In genomic region chr16:76577206-76577605, GRCm38 (mm10) we compare ENCODE assay signal across 19 mouse cellular contexts.
DNase-seq lines count a peak whose midpoint lies in the region; ATAC-seq and TF ChIP-seq lines count a peak whose summit lies in the region.
"Had no signal": no experiment of that assay in that cellular context is flagged by ENCODE, and none has a peak within 500 bp of the region (broad histone marks: within the 10 kb centered on the region; RNA-seq: fewer than 3 reads in every experiment).

No protein-coding gene starts in this region.

- H3K4me1 ChIP-seq in liver, postnatal 0 days (ENCODE audit: insufficient read depth): no peaks in the 10 kb centered on the region
- no peaks in the 10 kb centered on the region for H3K4me1 ChIP-seq in liver, embryonic 11.5 days (replicated peaks; ENCODE audit: control insufficient read depth, insufficient read depth, low read length)
- no peaks in the 10 kb centered on the region for H3K4me1 ChIP-seq in forebrain, embryonic 12.5 days
- H3K4me1 ChIP-seq: embryonic facial prominence, embryonic 13.5 days; embryonic facial prominence, embryonic 15.5 days had no signal

- no peak overlapping the region for H3K27ac ChIP-seq in liver, postnatal 0 days (ENCODE audit: low read depth)
- H3K27ac ChIP-seq in liver, embryonic 11.5 days (ENCODE audit: low read depth, low read length): no peak overlapping the region
- no peak overlapping the region for H3K27ac ChIP-seq in forebrain, embryonic 12.5 days
- H3K27ac ChIP-seq: embryonic facial prominence, embryonic 13.5 days; embryonic facial prominence, embryonic 15.5 days had no signal

- 64% methylated on average over 2 of the region's 2 CpGs for WGBS in liver, postnatal 0 days (ENCODE audit: insufficient replicate concordance)
- 88% methylated on average over 2 of the region's 2 CpGs for WGBS in liver, embryonic 11.5 days
- WGBS in forebrain, embryonic 12.5 days: 92% methylated on average over 2 of the region's 2 CpGs

- H3K9me3 ChIP-seq in liver, postnatal 0 days (ENCODE audit: low read length): no peaks in the 10 kb centered on the region
- H3K9me3 ChIP-seq in liver, embryonic 11.5 days (ENCODE audit: control insufficient read depth, low read length): no peaks in the 10 kb centered on the region
- no peaks in the 10 kb centered on the region for H3K9me3 ChIP-seq in forebrain, embryonic 12.5 days
- H3K9me3 ChIP-seq: embryonic facial prominence, embryonic 13.5 days; embryonic facial prominence, embryonic 15.5 days had no signal

- no peak for DNase-seq in liver, postnatal 0 days
- DNase-seq in liver, embryonic 11.5 days (ENCODE audit: low spot score): no peak
- peak; percentile 79 for DNase-seq in fat pad, adult 2 months (ENCODE audit: extremely low read depth, low read depth, low spot score)
- DNase-seq in cerebellum, adult 11-12 months: no peak
- DNase-seq: adrenal gland, adult 8-10 months; adrenal gland, postnatal 14 days; adrenal gland, postnatal 36 days; cerebellum, adult 18-20 months; cerebellum, adult 8-10 months; cerebellum, adult 9-11 months; cerebellum, postnatal 14 days; cerebellum, postnatal 36 days; embryo, embryonic 11 days had no signal

- H3K27me3 ChIP-seq in liver, postnatal 0 days (ENCODE audit: insufficient read depth, low read length): no peaks in the 10 kb centered on the region
- H3K27me3 ChIP-seq in liver, embryonic 11.5 days (replicated peaks; ENCODE audit: control insufficient read depth, insufficient read depth, low read length): no peaks in the 10 kb centered on the region
- H3K27me3 ChIP-seq in forebrain, embryonic 12.5 days: no peaks in the 10 kb centered on the region
- H3K27me3 ChIP-seq: embryonic facial prominence, embryonic 13.5 days; embryonic facial prominence, embryonic 15.5 days had no signal

- no peak overlapping the region for H3K4me3 ChIP-seq in liver, postnatal 0 days (ENCODE audit: low read depth, low read length)
- no peak overlapping the region for H3K4me3 ChIP-seq in liver, embryonic 11.5 days (ENCODE audit: low read depth, low read length)
- no peak overlapping the region for H3K4me3 ChIP-seq in forebrain, embryonic 12.5 days (replicated peaks)
- H3K4me3 ChIP-seq: embryonic facial prominence, embryonic 13.5 days; embryonic facial prominence, embryonic 15.5 days; erythroblast, embryonic 14.5 days had no signal

- TF ChIP-seq CTCF in liver, postnatal 0 days (IDR thresholded peaks at IDR 0.05; ENCODE audit: low read depth): no peak

- no peaks in the 10 kb centered on the region for H3K36me3 ChIP-seq in liver, postnatal 0 days (replicated peaks; ENCODE audit: insufficient read depth, low read length)
- H3K36me3 ChIP-seq in liver, embryonic 11.5 days (ENCODE audit: control insufficient read depth, insufficient read depth, low read length): no peaks in the 10 kb centered on the region
- no peaks in the 10 kb centered on the region for H3K36me3 ChIP-seq in forebrain, embryonic 12.5 days (replicated peaks)
- H3K36me3 ChIP-seq: embryonic facial prominence, embryonic 13.5 days; embryonic facial prominence, embryonic 15.5 days had no signal

- ATAC-seq in liver, postnatal 0 days: peak; percentile 31; the same call in 1 of the 2 replicates
- no peak for ATAC-seq in liver, embryonic 11.5 days (replicated peaks; ENCODE audit: low FRiP score)
- ATAC-seq in forebrain, embryonic 12.5 days (ENCODE audit: low FRiP score): no peak
- ATAC-seq: forebrain, embryonic 14.5 days; forebrain, embryonic 16.5 days had no signal

- H3K9ac ChIP-seq in liver, postnatal 0 days (replicated peaks): no peak overlapping the region
- no peak overlapping the region for H3K9ac ChIP-seq in liver, embryonic 11.5 days (ENCODE audit: low read depth, low read length)
- H3K9ac ChIP-seq in forebrain, embryonic 12.5 days: no peak overlapping the region
- H3K9ac ChIP-seq: embryonic facial prominence, embryonic 13.5 days; embryonic facial prominence, embryonic 15.5 days had no signal

- no peak for TF ChIP-seq EP300 in liver, postnatal 0 days (IDR thresholded peaks at IDR 0.05; ENCODE audit: low read depth)

- no peak overlapping the region for H3K4me2 ChIP-seq in liver, postnatal 0 days (ENCODE audit: low read depth, low read length)
- H3K4me2 ChIP-seq in liver, embryonic 11.5 days: no peak overlapping the region
- H3K4me2 ChIP-seq in forebrain, embryonic 12.5 days: no peak overlapping the region
- H3K4me2 ChIP-seq: embryonic facial prominence, embryonic 13.5 days; embryonic facial prominence, embryonic 15.5 days had no signal
